Mouse (Mus musculus) frontal cortex, postnatal 36 days (tissue): Measurements from ENCODE around the gene Surf2.
"Not testable (repeated sequence)": the region's sequence is repeated elsewhere in the genome, so short reads cannot be mapped to it uniquely, and the experiment has no call there.

Source experiments
- DNase-seq, 2 experiments: peaks; one replicate each; pipeline ENCODE4 v3.0.0; 2022; ENCODE audit warnings: low spot score in 2 of 2

Surf2 gene

DNA sequence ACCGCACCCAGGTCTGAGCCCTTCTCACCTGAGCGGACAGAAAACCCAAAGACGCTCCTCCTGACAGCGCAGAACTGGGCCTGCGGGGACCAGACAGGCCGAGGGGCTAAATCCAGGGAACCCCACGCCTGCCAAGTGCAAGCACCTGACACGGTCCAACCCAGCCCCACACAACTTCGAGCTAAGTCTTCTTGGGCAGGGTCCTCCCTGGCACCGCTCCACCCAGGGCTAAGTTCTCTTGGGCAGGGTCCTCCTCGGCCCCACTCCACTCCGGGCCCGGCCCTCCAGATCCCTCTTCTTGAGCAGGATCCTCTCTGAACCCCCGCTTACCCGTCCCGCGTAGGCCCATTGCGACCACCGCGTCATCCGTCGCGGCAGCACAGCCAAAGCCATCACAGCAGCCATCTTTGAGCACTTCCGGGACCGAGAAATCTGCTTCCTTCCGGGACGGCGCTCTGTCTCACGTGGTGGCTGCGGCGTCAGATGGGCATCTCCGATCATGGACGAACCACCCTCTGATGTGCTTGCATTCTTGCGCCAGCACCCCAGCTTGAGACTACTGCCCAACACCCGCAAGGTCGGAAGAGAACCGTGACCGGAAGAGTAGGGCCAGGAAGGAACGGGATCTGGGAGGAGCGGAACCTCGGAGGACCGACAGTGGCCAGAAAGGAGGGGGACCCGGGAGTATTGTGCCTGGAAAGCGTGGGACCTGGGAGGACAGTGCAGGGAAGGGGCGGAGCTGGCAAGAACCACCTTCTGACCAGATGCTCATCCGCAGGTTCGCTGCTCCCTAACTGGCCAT is at the start of gene Surf2, which contains the start of gene Surf1:
Gene Surf2, plus strand, starts transcription at position 441 of the 802 bp plus-strand sequence.
Gene Surf1, minus strand, starts transcription at position 604 of the 802 bp plus-strand sequence.
- peak; percentile 86 to 91 for DNase-seq

DNA sequence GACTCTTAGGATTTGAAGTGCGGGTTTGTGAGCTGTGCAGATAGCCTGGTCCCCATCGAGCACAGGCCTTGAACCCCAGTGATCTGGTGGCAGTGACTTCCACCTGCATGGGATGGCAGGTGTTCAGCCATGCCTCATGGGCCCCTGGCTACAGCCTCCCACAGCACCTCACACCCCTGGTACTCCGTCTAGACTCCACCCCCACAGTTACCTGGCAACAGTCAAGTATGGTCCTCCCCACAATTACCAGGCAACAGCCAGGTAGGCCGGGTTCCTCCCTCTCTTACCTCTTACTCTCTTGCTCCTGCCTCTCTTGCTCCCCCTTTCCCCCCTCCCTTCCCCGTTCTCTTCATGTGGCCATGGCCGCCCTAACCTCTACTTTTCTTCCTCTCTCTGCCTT is 45.5 kb upstream of the Surf2 start:
- DNase-seq, result no peak

DNA sequence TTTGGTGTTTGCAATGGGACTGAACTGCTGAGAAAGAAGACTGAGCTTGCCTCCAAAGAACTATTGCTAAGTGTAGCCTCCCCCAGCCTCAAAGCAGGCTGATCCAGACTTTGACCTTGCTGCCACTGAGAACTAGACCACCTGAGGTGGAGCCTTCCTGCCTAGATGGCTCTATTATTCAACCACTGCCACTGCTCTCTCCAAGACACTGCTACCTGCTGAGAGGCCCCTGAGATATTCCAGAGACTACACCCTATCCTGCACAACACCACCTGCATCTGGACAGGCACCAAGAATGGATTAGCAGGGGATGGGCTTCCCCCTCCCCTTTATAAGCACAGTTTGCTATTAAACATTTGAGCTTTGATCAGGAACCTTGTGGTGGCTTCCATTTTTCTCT is 37.6 kb upstream of the Surf2 start:
- DNase-seq, result no peak

DNA sequence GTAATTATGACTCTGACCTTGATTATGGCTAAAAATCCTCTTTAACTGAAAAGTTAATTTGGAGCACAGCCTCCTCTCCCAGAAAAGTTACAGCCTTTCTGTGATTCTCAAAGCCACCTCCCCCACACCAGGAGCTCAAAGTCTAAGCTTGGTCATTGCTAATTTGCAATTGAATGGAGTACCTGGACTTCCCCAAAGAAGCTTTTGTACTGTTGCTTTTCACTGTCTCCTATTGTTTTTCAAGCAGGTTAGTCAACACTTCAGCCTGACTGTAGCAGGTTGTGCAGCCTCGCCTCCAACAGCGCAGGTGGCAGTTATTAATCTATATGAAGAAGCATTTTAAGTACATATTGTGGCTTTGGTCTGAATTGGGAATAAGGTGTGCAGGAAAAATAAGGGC is 30.6 kb upstream of the Surf2 start:
- not testable (repeated sequence) for DNase-seq

DNA sequence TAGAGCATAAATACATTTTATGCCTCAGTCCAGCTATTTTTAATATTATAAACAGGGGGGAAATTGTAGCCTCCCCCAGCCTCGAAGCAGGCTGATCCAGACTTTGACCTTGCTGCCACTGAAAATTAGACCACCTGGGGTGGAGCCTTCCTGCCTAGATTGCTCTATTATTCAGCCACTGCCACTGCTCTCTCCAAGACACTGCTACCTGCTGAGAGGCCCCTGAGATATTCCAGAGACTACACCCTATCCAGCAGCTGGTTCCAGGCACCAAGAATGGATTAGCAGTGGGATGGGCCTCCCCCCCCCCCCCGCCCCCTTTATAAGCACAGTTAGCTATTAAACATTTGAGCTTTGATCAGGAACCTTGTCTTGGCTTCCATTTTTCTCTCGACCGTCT is 30.0 kb upstream of the Surf2 start:
- not testable (repeated sequence) for DNase-seq

DNA sequence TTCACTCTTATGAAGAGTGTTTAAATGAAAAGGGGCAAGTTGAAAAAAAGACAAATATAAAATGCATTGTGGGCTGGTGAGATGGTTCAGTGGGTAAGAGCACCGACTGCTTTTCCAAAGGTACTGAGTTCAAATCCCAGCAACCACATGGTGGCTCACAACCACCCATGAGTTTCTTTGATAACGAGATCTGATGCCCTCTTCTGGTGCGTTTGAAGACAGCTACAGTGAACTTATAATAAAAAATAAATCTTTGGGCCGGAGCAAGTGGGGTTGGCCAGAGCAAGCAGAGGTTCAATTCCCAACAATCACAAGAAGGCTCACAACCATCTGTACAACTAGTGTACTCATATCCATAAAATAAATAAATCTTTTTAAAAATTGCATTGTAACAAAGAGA is 20.3 kb upstream of the Surf2 start:
- no peak for DNase-seq

DNA sequence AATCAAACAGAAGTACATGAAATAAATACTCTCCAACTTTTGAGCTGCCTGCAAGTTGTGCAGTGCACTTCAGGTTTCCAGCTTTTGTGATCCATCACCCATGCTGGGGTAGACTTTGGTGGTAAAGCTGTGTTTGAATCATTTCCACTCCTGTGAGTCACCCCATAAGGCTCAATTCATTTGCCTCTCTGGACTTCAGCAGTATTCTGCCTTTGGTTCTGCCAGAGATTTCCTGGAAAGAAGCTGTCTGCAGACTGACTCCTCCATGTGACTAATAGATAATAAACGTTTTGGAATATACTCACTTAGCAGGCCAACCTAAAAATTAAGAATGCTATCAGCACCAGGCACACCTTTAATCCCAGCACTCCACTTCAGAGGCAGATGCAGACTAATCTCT is 15.4 kb upstream of the Surf2 start:
- DNase-seq, result no peak

DNA sequence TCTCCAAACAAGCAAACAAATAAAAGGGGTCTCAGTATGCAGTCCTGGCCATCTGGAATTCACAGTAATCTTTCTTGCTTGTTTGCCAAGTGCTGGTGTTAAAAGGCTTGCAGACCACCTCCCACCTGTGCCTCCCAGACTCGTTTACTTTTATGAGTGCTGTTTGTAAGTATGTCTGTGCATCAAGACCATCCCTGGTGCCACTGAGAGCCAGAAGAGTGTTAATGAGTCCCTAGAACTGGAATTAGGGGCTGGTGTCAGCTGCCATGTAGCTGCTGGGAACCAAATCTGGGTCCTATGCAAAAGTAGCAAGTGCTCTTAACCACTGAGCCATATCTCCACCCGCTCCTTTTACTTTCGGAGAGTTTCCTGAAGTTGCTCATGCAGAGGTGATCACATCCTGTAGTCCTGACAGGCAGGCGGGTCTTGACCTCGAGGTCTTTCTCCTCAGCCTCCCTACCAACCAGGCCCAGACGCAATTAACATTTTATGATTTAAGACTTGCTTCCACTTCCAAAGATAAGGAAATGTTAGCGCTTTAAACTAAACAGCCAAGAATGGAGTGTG is 14.2 kb upstream of the Surf2 start:
- no peak for DNase-seq

DNA sequence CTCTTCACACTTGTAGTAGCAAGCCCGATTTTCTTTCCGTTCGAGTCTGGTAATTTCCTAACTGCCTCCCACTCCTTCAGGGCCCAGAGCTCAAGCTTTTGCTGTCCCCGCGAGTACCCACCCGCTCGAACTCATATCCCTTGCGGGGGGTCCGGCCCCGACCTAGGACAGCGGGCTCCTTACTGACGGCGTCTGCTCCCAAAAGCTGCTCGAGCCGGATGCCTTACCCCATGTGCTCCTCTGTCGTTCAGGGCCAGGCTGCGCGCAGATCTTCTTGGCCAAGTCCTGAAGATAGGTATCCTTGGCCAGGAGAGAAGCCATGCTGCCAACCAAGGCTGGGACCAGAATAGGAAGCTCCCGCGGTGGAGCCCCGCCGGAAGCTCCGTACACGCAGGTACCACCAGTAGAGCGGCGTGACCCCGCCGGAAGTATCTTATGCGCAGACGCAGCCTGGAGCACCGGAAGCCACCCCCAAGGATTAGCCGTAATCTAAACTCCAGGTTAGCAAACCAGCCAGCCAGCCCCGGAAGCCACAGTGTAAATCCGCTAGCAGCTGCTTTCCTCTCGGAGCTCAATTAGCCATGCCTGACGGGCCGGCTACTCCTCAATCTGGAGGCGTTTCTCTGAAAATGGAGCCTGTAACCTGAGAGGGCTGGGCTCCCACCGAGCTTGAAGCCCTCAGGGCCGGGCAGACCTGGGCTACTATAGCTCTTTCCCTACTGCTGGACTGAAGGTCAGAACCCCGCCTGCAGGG is 13.5 kb upstream of the Surf2 start, which contains the start of gene Surf6:
Gene Surf6, minus strand, starts transcription at position 413 of the 754 bp plus-strand sequence.
- DNase-seq, result peak; percentile 97 to 99

DNA sequence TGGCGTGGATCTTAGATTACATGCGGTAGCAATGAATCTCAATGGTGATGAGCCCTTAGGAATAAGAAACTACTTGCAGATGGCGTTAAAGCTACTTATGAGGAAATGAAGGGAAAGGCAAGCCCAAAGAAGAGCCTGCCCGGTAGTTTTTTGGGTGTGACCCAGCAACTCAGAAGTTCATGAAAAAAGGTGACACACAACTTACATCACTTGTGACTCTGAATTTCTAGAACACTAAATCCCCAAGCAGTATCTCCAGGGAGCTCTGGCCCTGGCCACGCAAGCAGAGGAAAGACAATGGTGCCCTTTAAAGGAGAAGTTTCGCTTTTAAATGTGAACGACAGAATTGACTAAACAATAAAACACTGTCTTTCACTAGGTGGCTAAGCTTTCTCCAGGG is 12.9 kb upstream of the Surf2 start:
- no peak for DNase-seq

DNA sequence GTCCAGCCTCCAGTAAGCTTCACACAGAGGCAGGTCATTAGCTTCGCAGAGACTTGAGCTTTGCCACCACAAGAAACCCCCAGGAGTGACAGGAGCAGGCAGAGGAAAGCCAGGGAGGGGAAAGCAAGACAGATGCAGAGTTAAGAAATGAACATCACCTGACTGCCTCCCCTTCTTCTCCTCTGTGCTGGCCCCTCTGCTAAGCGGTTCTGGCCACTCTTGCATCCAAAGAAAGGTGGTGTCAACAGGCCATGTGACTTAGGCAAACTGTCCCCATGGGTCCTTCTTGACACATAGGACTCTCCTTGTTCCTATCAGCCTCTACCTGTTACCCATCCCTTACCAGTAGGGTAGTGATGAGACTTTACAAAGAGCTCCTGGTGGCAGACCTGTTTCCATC is 10.2 kb upstream of the Surf2 start:
- no peak for DNase-seq

DNA sequence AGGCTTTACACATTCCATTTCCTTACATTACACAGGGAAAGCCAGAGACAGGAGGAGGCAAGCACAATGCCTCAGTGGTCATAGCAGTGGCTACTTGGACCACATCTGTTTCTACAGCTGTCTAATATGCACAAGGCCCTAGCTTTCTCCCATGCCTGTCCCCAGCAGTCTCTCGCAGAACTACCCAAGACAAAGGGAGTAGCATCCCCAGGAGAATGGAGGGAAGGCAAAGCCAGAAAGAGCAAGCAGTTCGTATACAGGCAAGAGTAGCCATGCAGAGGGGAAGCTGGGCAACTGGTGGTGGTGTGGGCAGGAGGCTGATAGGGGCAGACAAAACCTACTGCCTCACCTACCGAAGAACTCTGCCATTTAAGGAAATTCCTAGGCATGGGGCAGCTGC is 9.7 kb upstream of the Surf2 start:
- no peak for DNase-seq

DNA sequence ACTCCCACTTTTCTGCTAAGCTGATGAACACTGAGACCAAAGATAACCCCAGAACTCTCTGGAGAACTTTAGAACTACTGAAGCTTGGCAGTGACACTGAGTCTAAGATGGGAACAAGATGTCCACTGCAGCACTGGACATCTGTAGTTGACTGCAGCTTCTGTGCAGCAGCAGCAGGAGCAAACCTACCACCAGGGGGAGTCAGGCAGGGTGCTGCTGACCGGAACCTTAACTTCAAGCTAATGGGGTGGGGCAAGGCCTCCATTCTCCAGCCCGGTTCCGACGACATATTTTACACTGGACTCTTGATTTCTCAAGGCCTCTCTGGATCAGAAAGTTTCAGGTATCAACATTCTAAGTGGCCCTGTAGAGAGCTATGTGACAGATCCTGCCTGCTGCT is 9.1 kb upstream of the Surf2 start:
- DNase-seq, result no peak

DNA sequence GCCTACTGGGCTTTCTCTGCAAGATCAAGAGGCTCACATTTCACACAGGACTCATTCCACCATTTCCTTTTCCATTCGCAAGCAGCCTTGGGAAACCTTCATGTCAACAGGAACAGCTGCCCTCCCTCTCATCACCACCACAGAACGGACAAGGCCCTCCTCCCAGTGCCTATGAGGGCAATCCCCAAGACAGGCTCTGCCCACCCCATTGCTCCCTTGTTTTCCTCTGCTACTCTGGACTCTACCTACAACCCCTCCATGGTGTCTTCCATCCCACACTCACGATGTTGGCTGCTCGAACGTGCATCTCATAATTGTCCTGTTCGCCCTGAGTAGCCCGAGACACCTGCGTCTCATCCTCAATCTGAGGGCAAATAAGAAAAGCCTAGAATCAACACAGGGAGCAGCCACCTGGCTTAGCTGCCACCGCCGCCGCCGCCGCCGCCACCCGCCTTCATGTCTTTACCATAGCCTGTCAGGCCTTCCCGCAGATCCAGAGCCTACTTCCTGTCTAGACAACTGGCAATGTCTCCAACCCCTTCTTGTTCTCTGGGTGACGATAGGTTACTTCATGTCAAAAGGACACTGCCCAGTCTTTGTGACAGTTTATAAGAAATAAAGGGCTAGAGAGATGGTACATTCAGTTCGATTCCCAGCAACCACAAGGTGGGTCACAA is 7.3 kb upstream of the Surf2 start:
- DNase-seq, result no peak

DNA sequence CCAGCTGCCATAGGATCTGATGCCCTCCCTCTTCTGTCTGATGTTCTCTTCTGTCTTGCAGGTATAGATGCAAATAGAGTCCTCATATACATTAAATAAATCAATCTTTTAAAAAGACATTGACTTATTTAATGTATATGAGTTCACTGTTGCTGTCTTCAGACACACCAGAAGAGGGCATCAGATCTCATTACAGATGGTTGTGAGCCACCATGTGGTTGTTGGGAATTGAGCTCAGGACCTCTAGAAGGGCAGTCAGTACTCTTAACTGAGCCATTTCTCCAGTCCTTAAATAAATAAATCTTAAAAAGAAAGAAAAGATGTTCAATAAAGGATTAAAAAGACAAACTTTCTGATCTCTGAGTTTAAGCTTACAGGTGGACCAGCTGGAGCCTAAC is 6.8 kb upstream of the Surf2 start:
- no peak for DNase-seq

DNA sequence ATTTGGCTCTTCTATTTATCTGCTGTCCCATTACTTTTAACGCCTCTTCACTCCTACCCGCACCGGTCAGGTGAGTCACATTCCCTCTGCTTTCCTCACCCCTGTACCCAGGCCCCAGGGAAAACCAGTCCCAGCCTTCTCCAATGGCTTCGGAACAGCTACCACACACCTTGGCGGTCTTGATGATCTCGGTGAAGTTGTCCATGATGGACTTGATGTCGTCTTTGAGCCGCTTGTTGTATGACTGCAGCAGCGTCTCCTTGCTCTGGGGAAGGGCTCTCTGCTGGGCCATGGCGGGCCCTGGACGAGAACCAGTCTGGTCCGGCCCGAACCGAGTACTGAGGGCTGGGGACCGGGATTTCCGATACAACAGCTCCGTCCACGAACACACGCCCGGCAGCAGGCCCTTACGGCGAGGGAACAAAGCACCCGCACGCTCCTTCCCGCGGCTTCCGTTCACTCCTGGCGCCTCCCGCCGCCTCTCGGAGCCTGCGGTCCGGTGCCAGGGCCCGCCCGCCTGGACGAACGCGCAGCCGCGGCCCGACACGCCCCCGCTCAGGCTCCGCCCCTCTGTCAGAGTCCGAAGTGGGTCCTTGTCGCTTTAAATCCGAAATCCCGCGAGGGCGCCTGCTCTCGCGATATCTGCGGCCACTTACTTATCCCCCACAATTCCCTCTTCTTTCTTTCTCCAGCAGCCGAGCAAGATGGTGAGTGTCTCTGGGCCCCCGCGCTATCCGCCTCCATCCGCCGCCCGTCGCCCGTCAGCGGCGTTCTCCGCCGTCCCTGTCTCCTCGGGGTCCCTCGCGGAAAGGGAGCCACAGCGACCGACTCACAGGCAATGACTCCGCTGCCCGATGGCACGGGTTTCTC is 5.8 kb upstream of the Surf2 start, which contains the start of the genes Med22 and Rpl7a:
Gene Med22, minus strand, starts transcription at position 554 of the 870 bp plus-strand sequence.
Gene Rpl7a, plus strand, starts transcription at position 641 of the 870 bp plus-strand sequence.
- DNase-seq, result peak; percentile 99

DNA sequence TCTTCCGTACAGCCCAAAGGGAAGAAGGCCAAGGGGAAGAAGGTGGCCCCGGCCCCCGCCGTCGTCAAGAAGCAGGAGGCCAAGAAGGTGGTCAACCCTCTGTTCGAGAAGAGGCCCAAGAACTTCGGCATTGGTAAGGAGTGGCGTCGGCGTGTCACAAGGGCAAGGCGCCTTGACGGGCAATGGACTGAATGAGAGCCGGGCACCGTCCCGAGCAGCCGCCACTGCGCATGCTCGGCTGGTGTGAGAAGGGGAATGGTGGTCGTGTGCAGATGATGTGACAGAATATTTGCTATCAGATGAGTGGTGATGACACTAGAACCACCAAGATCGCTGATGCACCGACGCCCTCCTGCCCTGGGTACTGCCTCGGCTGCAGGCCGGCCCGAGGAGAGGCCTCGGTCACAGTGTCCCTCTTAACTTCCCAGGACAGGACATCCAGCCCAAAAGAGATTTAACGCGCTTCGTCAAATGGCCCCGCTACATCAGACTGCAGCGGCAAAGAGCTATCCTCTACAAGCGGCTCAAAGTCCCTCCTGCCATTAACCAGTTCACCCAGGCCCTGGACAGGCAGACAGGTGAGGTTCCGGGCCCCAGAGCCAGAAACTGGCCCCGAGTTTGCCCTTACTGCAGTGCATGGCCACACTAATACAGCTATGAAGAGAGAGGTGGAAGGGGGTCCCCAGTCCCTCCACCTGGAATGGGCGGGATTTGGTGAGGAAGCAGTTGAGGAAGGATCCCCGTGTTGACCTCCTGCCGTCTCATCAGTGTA is 5.0 kb upstream of the Surf2 start:
- peak in 1 of 2 experiments; percentile 60 for DNase-seq

DNA sequence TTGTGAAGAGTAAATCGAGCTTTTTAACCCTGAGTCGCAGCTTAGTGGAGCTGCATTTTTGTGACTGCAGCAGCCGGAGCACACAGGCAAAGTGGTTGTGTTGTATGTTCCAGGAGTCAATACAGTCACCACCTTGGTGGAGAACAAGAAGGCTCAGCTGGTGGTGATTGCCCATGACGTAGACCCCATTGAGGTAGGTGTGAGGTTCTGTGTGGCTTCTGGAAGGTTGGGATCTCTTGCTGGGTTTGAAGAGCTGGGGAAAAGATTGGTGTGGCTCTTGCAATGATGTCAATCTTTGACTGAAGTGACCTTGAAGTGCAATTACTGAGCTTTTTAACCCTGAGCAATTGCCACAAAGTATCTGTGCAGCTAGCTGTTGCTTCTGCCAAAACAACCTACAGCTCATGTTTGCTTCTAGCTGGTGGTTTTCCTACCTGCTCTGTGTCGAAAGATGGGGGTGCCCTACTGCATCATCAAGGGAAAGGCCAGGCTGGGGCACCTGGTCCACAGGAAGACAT is 3.9 kb upstream of the Surf2 start:
- DNase-seq, result no peak

DNA sequence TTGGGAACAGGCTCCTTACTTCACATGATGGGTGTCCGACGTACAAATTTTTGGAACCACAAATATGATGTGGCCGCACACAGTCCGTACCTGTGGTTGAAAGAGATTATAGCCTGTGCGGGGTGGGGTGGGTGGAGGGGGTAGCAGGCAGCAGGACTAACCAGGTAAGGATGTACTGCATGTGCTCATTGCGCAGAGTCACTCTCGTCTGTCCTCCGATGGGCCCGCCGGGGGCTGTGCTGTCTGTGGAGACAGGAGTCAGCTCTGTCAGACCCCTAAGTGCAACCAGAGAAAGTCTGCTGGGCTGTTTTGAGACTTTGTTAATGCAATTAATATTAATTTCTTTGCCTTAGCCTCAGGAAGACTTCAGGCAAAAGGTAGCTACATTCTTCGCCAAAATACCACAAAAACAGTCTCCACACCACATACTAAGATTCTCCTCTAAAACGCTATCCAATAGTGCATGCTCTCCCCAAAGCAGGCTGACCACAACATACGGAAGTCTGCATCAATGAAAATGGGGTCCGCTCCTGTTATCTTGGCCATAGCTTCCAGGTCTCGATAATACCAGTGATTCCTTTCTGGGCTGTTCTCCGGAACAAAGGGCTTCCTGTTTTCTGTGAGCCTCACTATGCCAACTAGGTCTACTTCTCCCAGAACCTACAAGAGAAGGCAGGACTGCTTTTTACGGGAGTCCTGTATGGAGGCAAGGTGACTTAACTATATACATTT is 2.6 kb upstream of the Surf2 start:
- DNase-seq, result no peak
